Mouse (Mus musculus) embryonic facial prominence, embryonic 10.5 days (tissue): ENCODE results near the gene Ltbr. TPM values are rescaled to one million over a fixed set of nuclear protein-coding genes. Genes with fewer than 3 reads are reported as not detected.
"Not testable (repeated sequence)": the region's sequence is repeated elsewhere in the genome, so short reads cannot be mapped to it uniquely, and the experiment has no call there.

Experiments
- DNase-seq: peaks from one replicate; pipeline ENCODE4 v3.0.0-alpha.2; 2017; ENCODE audit warnings: low spot score
- H3K27ac ChIP-seq: fragments of 300-500 bp; sonication (generic); replicated peaks from 2 replicates; pipeline ENCODE4 v1.5.1; 2016; ENCODE audit warnings: mild to moderate bottlenecking
- H3K27me3 ChIP-seq: fragments of 300-500 bp; sonication (generic); replicated peaks from 2 replicates; pipeline ENCODE4 v1.6.1; 2016; ENCODE audit warnings: low read depth, mild to moderate bottlenecking; ENCODE audit not compliant: poor library complexity, severe bottlenecking
- H3K36me3 ChIP-seq: fragments of 300-500 bp; sonication (generic); replicated peaks from 2 replicates; pipeline ENCODE4 v1.6.1; 2016; ENCODE audit warnings: mild to moderate bottlenecking, moderate library complexity
- H3K4me1 ChIP-seq: fragments of 300-500 bp; sonication (generic); 2 replicates; pipeline ENCODE4 v1.6.1; 2016
- H3K4me3 ChIP-seq: fragments of 300-500 bp; sonication (generic); 2 replicates; pipeline ENCODE4 v1.5.1; 2016; ENCODE audit warnings: mild to moderate bottlenecking, moderate library complexity
- H3K9me3 ChIP-seq: fragments of 300-500 bp; sonication (generic); 2 replicates; pipeline ENCODE4 v1.6.1; 2016; ENCODE audit warnings: mild to moderate bottlenecking
- WGBS: fragments of 180-500 bp; shearing (Covaris S2); methylation state at CpG from one replicate; pipeline ENCODE4 v1.1.7; 2016; 5-methylcytosine and 5-hydroxymethylcytosine counted together
- polyA plus RNA-seq: library from polyadenylated mRNA; unstranded; fragments of >200 nt; fragmentation: Nextera tagmentation; extraction: Ambion mirVana; gene quantifications from 2 replicates; pipeline ENCODE4 v1.2.1, GENCODE M21; 2016

The Ltbr gene
- polyA plus RNA-seq, 1 experiment from 2014 or later, result 28.8 TPM

DNA sequence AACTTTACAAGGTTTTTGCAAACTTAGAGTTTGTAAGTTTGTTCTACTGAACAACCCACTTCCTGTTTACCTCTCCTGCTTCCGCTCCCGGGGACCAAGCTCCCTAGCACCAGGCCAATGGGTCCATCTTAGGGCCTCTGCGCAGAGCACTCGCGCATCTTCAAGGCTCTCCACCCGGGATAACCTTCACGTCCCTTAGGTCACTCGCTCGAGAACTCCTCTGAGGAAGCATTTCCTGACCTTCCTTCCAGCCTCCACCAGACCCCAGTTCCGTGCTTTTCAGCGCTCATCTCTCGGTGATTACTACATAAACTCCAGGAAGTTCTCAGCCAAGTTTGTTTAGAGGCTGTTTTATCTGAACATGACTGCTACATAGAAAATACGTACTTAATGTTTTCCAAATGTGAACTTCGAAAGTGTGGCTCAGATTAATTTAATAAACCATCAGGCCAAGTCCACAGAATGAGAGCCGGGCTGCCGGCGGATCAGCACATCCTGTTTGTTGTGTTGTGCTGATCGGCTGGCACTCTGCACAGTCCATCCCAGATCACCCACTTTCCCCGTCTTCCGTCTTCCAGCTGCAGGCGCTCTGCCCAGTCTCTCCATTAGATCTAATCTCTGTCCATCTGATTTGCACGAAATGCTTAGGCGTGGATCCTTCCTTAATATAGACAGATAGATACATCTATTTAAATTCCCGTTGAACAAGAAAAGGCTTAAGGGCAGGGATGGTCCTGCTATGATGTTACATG lies 11.3 kb downstream of the Ltbr start:
- peaks cover 7% of the 10 kb centered on the region; the same call in 1 of the 2 replicates for H3K9me3 ChIP-seq
- no peak overlapping the region for H3K27ac ChIP-seq
- peaks cover 17% of the 10 kb centered on the region for H3K36me3 ChIP-seq
- no peaks in the 10 kb centered on the region for H3K27me3 ChIP-seq
- DNase-seq, result no peak
- WGBS, result 87% methylated on average over 24 of the region's 24 CpGs
- H3K4me1 ChIP-seq, result peaks cover 3% of the 10 kb centered on the region; the same call in 1 of the 2 replicates
- H3K4me3 ChIP-seq, result no peak overlapping the region

DNA sequence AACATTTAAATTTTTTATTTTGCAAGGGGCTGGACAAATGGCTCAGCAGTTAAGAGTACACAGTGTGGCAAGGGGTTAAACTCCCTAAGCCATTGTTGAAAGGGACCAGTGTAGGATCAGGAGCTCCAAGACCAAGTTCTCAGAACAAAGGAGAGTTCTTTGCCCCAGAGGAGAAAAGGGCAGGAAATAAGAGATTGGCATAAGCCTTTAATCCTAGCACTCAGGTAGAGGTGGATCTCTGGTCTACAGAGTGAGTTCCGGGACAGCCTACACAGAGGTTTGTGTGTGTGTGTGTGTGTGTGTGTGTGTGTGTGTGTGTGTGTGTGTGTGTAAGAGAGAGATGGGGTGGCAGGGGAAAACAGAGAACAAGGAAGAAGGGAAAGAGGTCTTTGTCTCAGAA lies 12.7 kb downstream of the Ltbr start:
- H3K4me3 ChIP-seq, result no peak overlapping the region
- peaks cover 3% of the 10 kb centered on the region; the same call in 1 of the 2 replicates for H3K36me3 ChIP-seq
- peaks cover 7% of the 10 kb centered on the region; the same call in 1 of the 2 replicates for H3K9me3 ChIP-seq
- WGBS, result 64% methylated on average over 1 of the region's 1 CpGs
- H3K27ac ChIP-seq, result no peak overlapping the region
- H3K4me1 ChIP-seq, result peaks cover 3% of the 10 kb centered on the region; the same call in 1 of the 2 replicates
- no peak for DNase-seq
- no peaks in the 10 kb centered on the region for H3K27me3 ChIP-seq

DNA sequence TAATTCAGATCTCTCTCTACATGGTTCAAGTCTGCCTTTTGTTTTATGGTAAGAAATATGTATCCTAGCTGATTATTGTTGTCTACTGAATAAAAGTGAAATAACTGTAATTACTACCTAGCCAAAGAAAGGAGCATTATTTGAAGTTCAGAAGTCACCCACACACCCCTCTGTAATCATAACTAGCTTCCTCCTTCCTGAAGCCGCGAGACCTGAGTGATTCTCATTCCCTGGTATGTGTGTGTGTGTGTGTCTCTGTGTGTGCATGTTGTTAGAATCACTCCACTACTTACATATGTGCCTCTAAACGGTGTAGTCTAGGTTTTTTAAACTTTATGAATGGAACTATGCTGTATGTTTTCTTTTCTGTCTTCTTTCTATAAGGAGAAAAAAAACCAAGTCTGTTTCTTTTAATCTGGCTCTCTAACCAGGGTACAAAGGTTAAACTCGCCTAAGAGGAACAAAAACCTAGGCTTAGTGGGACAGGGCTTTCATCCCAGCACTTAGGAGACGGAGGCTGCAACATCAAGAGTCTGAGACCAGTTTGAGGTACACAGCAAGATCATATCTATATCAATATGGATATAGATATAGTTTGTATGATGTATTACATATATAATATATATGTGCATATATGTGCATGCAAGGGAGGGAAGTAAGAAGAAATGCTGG lies 16.4 kb downstream of the Ltbr start:
- H3K27ac ChIP-seq, result no peak overlapping the region
- no peaks in the 10 kb centered on the region for H3K9me3 ChIP-seq
- 78% methylated on average over 5 of the region's 5 CpGs for WGBS
- H3K4me1 ChIP-seq, result peaks cover 3% of the 10 kb centered on the region; the same call in 1 of the 2 replicates
- no peak overlapping the region for H3K4me3 ChIP-seq
- no peak for DNase-seq
- no peaks in the 10 kb centered on the region for H3K27me3 ChIP-seq
- H3K36me3 ChIP-seq, result no peaks in the 10 kb centered on the region

DNA sequence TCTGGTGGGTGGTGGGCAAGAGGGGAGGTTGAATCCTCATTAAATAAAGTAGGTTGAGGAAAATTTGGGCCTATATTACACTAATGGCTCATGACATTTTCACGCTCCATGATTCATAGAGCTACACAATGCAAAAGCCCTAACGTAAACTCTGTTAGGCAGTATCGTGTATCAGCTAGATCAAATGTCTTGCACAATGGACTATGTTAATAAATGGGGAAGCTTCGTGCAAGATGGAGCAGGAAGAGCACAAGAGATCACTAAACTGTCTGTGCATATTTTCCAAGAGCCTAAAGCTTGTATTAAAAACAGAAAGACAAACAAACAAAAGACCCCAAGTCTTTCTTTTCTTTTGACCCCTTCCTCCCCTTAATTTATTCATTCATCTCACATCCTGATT lies 19.6 kb downstream of the Ltbr start:
- Histone ChIP-seq H3K4me3 (no peak overlapping the region), H3K4me1 (peaks cover 4% of the 10 kb centered on the region; the same call in 1 of the 2 replicates), H3K27me3 (no peaks in the 10 kb centered on the region), H3K9me3 (no peaks in the 10 kb centered on the region), H3K27ac (no peak overlapping the region), H3K36me3 (no peaks in the 10 kb centered on the region)
- DNase-seq, result no peak
- WGBS, result 85% methylated on average over 4 of the region's 4 CpGs

DNA sequence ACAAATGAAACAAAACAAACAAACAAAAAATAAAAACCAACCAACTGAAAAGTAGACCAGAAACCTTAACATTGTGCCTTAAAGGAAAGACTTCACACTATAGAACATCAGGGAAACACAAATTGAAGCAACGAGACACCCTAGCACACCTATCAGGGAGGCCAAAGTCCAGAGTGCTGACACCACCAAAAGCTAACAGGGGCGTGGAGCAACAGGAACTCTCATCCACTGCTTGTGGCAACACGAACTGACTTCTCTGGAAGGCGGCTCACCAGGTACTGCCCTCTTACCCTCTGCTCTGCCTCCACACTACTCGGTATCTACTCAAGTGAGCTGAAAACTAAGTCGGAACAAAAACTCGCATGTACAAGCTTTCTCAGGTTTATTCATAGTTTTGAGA lies 21.4 kb downstream of the Ltbr start:
- H3K27me3 ChIP-seq, result no peaks in the 10 kb centered on the region
- no peak for DNase-seq
- no peaks in the 10 kb centered on the region for H3K36me3 ChIP-seq
- WGBS, result 89% methylated on average over 7 of the region's 7 CpGs
- H3K4me3 ChIP-seq, result no peak overlapping the region
- H3K9me3 ChIP-seq, result no peaks in the 10 kb centered on the region
- H3K4me1 ChIP-seq, result peaks cover 4% of the 10 kb centered on the region; the same call in 1 of the 2 replicates
- H3K27ac ChIP-seq, result no peak overlapping the region

GRCm38 (mm10) chr6:125291329-125291728 lies 22.4 kb downstream of the Ltbr start:
- no peak for DNase-seq
- Histone ChIP-seq H3K4me3 (no peak overlapping the region), H3K36me3 (no peaks in the 10 kb centered on the region), H3K27ac (no peak overlapping the region), H3K27me3 (no peaks in the 10 kb centered on the region), H3K4me1 (peaks cover 4% of the 10 kb centered on the region; the same call in 1 of the 2 replicates), H3K9me3 (no peaks in the 10 kb centered on the region)
- WGBS, result 86% methylated on average over 4 of the region's 4 CpGs

GRCm38 (mm10) chr6:125288730-125289129 lies 25.0 kb downstream of the Ltbr start:
- 75% methylated on average over 5 of the region's 5 CpGs for WGBS
- Histone ChIP-seq H3K4me1 (peaks cover 4% of the 10 kb centered on the region; the same call in 1 of the 2 replicates), H3K4me3 (no peak overlapping the region), H3K36me3 (no peaks in the 10 kb centered on the region), H3K27me3 (no peaks in the 10 kb centered on the region), H3K27ac (no peak overlapping the region), H3K9me3 (peaks cover 5% of the 10 kb centered on the region; the same call in 1 of the 2 replicates)
- no peak for DNase-seq

- peaks cover 4% of the 10 kb centered on the region; the same call in 1 of the 2 replicates for H3K4me1 ChIP-seq
- no peaks in the 10 kb centered on the region for H3K36me3 ChIP-seq
- H3K27ac ChIP-seq, result no peak overlapping the region
- H3K27me3 ChIP-seq, result no peaks in the 10 kb centered on the region
- no peak for DNase-seq
- no peak overlapping the region for H3K4me3 ChIP-seq
- peaks cover 5% of the 10 kb centered on the region; the same call in 1 of the 2 replicates for H3K9me3 ChIP-seq
- WGBS, result 90% methylated on average over 4 of the region's 4 CpGs
Observed at GRCm38 (mm10) chr6:125286944-125287343, 26.7 kb downstream of the Ltbr start.

DNA sequence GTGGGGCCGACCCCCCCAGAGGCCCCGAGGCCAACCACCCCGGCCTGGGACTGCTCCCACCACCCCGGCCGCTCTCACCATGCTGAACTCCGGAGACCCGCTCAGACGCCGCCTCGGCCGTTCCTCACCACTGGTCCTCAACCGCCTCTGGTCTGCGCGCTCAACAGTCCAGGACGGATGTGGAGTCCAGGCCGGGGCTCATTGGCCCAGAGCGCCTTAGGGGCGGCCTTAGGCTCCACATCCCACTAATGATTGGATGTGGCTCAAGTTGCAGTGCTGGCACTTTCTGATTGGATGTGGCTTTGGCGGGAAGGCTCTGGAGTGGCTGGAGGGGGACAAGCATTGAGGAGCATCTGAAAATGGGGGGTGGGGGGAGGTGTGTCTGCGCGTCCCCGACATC lies 27.8 kb downstream of the Ltbr start, which contains the start of gene Tuba3a:
TSS of gene Tuba3a (minus strand) at position 153 of the 400 bp plus-strand sequence.
- Histone ChIP-seq H3K36me3 (no peaks in the 10 kb centered on the region), H3K4me3 (no peak within 1 kb of the TSS), H3K27me3 (no peaks in the 10 kb centered on the region), H3K4me1 (peaks cover 4% of the 10 kb centered on the region; the same call in 1 of the 2 replicates), H3K27ac (no peak within 1 kb of the TSS; the same call in 1 of the 2 replicates), H3K9me3 (peaks cover 5% of the 10 kb centered on the region; the same call in 1 of the 2 replicates)
- DNase-seq, result no peak
- WGBS, result 95% methylated on average over 22 of the region's 22 CpGs

DNA sequence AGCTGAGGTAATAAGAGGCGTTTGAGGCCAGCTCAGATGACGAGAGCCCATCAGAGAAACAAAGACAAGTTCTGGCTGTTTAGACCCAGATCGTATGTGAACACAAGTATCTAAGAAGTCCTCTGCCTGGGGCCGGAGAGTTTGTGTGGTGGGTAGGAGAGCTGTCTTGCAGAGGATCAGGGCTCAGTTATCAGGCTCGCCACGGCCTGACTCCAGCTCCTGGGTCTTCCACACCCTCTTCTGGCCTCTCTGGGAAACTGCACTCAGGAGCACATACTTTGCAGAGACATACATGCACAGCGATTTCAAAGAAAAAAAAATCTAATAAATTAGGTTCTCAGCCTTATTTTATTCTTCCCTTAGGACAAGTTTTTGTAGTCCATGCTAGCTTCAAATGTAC lies 28.9 kb downstream of the Ltbr start:
- Histone ChIP-seq H3K27me3 (no peaks in the 10 kb centered on the region), H3K27ac (no peak overlapping the region), H3K4me3 (no peak overlapping the region), H3K9me3 (peaks cover 5% of the 10 kb centered on the region; the same call in 1 of the 2 replicates), H3K4me1 (peaks cover 2% of the 10 kb centered on the region; the same call in 1 of the 2 replicates), H3K36me3 (no peaks in the 10 kb centered on the region)
- WGBS, result 86% methylated on average over 7 of the region's 7 CpGs
- DNase-seq, result no peak

DNA sequence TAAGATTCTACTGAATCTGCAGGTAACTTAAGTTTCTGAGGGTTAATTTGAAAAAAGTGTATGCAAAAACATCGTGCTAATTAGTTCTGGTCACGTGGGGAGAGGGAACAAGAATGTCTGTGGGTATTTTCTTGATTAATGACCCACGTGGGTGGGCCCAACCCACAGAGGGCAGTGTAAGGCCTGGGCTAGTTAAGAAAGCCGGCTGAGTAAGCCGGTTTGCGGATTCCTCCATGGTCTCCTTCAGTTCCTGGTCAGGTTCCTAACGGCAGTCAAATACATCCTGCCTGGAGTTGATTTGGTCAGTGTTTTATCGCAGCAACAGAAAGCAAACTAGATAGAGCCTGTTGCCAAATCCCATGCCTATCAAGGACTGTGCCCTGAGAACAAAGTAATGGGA lies 29.4 kb downstream of the Ltbr start:
- WGBS, result 67% methylated on average over 8 of the region's 8 CpGs
- no peaks in the 10 kb centered on the region for H3K27me3 ChIP-seq
- peaks cover 5% of the 10 kb centered on the region; the same call in 1 of the 2 replicates for H3K9me3 ChIP-seq
- no peaks in the 10 kb centered on the region; the same call in 1 of the 2 replicates for H3K4me1 ChIP-seq
- no peak overlapping the region for H3K4me3 ChIP-seq
- no peaks in the 10 kb centered on the region for H3K36me3 ChIP-seq
- no peak overlapping the region for H3K27ac ChIP-seq
- DNase-seq, result no peak

DNA sequence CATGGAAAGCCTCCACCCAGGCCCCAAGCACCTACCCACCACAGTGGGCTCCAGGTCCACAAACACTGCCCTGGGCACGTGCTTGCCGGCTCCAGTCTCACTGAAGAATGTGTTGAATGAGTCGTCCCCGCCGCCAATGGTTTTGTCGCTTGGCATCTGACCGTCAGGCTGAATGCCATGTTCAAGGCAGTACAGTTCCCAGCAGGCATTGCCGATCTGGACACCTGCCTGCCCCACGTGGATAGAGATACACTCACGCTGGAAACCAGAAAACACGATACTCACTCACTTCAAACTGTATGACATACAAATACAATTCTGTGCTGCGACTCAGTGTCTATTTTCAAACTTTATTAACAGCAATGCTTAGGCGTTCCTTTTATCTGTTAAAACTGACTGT lies 31.0 kb downstream of the Ltbr start:
- H3K9me3 ChIP-seq, H3K4me3 ChIP-seq, H3K27ac ChIP-seq, H3K4me1 ChIP-seq, DNase-seq, H3K27me3 ChIP-seq, H3K36me3 ChIP-seq: not testable (repeated sequence)
- 90% methylated on average over 13 of the region's 13 CpGs for WGBS
